Mouse (Mus musculus) c-Kit-positive CD71-negative TER-119-negative erythroid progenitor cells, embryonic 14.5 days (primary cell): ENCODE results near the gene Map3k12.

Source experiments
- DNase-seq: peaks from one replicate; pipeline ENCODE4 v3.0.0-alpha.2; 2013; ENCODE audit warnings: low read depth

Map3k12 gene

DNA sequence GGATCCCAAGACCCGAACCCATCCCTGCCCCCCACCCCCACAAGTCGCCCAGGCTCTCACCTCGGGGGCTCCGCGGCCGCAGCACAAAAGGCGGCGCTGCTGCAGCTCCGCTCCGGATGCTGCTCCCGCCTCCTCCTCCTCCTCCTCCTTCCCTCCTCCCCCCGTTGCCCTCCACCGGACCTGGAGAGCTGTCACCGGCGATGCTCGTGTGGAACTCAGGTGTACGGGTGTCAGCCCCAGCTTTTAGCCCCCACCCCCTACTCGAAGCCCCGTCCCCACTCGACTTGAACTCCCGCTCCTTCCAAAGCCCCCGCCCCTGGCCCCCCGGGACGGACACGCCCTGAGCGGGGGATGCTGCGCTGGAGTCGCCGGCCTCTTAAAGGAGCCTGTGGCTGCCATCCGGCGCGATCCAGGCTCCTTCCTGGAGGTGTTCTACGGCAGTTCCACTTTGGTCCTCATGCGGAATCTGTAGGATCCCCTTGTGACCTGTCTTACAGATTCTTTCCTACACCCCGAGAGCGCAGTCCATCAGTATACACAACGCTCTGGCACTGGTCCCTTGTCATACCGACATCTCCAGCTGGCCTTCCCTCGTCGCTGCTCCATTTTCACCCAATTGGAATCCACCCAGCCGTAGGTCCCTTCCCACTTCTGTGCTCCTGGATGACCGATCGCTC is at the start of gene Map3k12:
Gene Map3k12, minus strand, starts transcription at position 337 of the 677 bp plus-strand sequence.
- DNase-seq, result no peak

DNA sequence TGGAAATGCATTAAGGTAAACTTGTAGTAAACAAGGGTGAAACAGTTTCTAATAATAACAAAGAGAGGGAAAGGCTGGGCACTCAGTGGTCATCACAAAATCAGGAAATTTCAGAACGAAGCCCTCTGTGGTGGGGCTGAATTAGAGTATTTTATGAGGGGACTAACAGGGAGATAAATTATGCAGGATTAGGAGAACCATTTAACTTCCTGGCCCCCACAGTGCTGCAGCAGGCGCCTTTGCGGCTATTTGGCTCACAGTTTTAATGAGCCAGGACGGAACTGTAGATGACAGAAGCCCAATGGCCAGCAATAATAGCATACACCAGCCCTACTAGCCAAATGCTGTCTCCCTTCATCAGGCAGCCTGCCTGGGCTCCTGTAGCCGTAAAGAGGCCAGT is 46.8 kb upstream of the Map3k12 start:
- no peak for DNase-seq

DNA sequence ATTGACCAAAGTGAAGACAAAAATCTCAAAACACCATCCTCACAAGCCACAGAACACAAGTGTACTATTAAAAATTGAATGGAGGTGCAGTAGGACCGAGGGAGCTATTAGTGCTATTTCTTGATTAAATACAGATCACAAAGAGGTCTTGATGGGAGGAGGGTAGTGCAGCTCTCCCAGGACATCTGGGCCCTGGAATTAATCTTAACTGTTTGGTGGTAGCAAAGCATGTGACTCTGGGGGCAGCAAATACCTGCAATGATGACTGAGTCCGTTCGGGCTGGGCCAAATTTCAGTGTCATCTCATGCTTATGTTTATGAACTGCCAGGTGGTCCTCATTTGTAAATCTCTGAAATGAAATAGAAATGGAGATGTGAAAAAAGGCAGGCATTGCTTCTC is 46.2 kb upstream of the Map3k12 start:
- no peak for DNase-seq

DNA sequence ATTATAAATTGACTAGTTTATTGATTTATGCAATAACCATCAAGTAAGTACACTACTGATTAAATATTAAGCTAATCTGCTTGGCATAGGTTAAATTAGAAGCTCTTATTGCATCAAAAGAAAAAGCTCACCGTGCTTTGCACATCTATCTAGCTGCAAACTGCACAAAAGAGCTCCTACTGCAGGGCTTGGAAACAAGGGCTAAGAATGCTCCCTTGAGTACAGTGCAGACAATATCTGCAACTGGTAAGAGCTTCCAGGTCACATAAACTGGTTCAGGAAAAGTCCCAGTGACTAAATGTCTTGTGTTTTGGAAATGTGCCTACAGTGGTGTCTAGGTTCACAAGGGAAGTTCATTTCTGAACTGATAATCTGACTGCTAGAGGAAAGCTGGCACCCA is 45.6 kb upstream of the Map3k12 start:
- DNase-seq, result no peak

DNA sequence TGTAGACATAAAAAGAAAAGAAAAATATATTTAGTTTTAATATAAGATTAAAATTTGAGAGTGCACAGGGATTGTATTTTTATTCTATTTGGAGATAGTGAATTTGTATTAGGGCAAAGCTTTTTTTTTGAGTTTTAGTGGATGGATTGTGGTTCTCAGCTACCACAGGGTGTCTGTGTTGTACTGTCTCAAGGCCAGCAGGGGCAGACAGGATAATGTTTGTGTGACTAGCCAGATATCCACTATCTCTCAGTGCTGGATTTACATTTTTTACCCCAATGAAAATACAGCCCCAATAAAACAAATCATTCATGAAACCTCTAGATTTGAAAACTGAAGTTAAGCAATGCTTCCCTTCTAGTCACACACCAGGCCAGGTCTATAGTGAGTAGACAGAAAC is 40.7 kb upstream of the Map3k12 start:
- DNase-seq, result no peak

DNA sequence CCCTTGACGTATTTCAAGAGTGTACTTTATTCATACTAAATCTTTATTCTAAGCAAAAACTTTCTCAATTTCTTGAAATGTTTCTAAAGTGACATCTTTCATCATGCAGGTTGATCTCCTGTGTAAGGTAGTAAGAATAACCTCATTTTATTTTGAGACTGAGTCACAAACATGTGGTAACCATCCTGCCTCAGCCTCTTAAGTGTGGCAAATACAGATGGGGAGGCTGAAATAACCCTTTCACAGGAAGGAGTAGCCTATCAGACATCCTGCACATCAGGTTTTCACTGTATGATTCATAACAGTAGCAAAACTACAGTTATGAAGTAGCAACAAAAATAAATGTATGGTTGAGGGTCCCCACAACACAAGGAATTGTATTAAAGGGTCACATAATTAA is 38.7 kb upstream of the Map3k12 start:
- no peak for DNase-seq

DNA sequence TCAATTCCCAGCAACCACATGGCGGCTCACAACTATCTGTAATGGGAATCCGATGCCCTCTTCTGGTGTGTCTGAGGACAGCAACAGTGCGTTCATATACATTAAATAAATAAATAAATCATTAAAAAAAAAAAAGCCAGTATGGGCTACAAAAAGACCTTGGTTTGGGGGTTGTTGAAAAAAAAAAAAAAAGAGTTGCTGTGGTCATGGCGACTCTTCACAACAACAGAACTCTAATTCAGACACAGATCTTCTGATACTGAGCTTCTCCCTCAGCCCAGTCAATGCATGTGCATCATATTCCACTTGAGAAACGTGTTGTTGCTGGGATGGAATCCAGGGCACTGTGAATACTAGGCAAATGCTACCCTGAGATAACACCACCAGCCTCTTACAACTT is 35.7 kb upstream of the Map3k12 start:
- DNase-seq, result no peak

DNA sequence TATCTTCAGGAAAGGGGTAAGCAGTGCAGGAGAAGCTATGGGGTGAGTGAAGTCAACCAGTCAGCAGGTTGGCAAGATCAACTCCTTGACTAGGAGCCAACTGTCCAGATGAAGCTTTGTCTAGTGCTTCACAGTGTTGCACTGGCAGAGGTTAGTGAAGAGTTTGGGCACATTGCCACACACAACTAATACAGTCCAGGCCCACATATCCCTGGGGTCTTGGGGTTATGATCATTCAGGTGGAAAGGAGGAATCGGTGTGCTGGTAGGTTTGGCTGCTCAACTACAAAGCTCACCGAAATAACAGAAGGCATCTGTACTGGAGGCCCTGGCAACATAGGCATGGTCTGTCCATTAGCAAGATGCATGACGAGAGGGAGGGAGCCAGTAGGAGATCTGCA is 30.6 kb upstream of the Map3k12 start:
- DNase-seq, result no peak

DNA sequence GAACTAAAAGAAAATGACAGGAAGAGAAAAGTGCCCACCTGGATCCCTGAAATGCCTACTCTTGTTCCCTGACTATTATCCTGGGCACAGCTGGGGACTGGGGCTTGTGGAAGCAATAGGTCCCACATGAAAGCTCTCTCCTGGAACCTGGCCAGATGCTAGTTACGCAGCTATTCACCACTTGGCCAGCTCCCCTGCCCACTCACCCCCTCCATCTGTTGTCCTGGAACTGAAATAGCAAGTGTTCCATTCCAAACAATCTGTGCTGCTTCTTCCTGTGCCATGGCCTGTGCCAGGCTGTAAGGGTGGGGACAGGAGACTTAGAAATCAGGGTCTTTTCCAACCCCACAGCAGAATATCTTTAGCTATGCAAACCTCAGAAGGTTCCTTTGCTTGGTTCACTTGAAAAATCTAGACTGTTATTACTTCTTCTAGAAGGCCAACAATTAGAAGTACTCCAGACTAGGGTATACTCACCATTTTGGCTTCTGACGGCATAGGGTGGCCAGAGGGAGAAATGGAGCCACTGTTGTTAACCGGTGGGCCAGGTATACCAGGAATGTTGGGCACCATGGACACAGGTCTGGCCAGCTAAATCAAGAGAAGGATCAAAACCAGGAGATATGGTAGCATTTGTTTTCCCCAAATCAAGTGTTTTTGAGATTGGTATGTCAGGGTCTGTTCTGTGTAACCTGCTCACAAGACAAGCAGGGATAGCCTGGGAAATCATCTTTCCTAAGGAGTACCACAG is 30.0 kb upstream of the Map3k12 start:
- DNase-seq, result no peak

DNA sequence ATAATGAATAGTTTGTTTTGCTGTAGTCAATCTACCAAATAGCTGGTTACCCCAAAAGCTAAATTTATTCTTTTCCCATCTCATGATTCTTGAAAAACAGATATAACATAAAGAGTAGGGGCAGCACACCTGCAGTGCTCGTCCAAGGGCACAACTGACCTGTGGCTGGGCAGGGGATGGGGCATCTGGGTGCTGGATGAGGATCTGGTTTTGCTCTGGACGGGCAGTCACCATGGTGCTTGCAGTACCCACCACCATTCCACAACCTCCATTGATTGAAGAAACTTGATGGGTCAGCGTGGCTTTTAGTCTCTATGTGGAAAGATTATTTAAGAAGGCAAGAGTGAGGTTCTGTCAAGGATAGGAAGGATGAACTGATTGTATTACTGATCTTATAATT is 29.4 kb upstream of the Map3k12 start:
- DNase-seq, result no peak

DNA sequence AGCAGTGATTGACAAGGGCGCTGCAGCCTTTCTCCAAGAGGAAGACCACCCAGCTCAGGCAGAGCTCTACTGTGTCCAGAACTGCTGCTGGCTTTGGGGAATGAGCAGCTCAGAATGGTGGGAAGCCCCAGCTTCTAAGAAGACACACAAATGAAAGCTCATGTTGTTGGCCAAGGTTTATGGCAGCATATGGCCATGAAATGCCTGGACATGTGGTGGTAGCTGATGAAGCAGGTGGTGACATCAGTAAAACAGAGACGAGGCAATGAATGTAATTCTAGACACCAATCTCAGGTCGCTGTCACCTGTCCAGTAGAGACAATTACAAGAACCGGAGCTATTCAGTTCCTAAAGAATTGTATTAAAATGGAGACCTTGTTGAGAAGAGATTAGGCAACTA is 27.9 kb upstream of the Map3k12 start:
- DNase-seq, result no peak

DNA sequence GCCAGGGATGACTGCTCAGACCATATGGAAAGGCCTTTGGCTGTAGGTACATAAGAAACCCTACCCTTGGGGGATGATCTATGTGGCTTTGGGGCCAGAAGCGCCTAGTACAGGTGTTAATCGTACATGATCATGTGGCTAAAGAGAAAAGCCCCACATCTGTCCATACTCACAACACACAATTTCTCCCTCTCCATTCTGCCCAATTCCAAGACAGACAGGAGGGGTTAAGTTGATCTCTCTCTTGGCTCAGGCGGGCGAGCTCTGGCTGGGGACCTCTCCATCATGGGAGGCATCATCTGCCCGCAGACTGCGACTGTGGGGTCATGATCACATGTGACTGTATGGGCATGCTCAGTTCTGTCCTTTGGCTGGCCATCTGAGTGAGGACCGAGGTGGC is 17.1 kb upstream of the Map3k12 start:
- no peak for DNase-seq

DNA sequence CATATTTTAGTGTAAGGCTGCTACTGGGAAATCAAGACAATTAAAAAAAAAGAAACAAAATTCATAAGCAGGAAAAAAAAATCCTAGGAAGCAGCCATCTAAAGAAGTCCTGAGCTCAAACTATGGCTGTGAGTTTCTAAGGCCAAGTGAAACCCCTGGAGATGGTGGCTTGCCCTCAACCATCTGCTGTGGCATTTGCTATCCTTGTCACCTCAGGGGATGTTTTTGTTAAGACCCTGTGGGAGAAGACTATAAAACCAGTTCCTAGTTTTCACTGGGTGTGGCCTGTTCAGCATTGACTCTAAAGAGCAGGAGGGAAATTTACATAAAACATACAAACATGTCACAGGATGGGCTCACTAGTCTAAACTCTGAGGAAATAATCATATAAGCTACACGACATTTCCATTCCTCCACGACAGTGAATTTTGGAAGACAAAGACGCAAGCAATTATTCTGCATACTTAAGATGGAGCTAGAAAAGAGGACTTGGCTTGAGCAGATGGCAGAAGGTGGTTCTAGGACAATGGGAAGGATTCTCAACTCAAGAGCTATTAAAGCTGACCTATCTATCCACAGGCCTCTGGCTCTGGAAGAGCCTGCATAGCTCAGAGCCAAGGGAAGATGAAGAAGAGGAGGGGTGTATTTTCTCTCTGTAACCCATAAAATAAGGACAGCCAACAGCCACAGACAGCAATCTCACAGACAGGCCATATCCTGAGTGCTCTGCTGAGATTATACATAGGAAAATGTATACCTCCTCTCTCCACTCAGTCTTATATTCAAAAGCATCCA is 15.4 kb upstream of the Map3k12 start:
- DNase-seq, result no peak

DNA sequence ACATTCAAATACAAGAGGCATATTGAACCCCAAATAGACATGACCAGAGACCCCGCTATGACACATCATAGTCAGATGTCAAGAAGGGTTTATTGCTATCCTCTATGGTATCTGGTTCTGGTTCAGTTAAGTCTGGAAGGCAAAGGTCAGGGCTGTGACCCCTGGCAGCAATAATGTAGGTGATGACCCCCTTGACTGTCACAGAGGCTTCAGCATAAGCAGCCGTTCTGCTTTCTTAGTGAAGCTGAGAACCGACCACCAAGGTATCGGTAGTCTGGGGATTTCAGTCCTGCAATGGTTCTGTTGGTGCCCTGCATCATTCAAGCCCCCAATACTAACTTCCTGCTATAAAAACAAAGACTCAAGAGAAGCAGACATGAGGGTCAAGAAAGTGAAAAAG is 14.7 kb upstream of the Map3k12 start:
- DNase-seq, result no peak

DNA sequence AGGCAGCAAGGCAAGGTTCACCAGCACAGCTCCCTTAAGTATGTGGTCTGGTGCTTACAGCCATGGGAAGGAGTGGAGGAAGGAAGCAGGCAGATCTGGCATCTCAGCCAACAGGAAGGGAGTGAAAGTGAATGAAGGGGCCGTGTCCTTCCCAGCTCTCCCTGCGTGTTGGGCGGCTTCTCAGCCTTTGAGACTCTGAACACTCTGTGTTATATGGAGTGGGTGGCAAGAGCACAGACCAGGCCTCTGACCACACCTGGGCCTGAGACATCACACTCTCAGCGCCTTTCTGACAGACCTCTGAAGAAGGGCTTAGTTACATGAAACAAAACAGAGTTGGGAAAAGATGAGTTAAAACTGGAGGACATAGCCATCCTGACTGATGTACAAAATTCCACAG is 13.7 kb upstream of the Map3k12 start:
- no peak for DNase-seq

DNA sequence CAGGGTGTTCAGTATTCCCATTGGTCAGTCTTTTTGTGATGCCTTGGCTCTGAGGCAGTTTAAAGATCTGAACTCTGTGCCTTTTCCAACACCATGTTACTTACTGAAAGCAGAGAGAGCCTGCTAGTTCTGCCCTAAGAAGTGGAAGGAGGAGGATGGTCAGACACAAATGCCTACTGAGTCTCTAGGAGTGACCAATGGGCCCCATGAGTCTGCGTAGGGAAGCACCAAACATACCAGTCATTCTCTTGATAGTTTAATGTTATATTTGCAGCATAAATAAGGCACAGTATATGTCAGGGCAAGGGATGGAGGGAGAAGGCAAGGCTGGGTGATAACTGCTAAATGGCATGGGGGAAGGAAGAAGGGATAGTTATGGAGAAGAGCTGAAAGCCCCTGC is 11.5 kb upstream of the Map3k12 start:
- no peak for DNase-seq

DNA sequence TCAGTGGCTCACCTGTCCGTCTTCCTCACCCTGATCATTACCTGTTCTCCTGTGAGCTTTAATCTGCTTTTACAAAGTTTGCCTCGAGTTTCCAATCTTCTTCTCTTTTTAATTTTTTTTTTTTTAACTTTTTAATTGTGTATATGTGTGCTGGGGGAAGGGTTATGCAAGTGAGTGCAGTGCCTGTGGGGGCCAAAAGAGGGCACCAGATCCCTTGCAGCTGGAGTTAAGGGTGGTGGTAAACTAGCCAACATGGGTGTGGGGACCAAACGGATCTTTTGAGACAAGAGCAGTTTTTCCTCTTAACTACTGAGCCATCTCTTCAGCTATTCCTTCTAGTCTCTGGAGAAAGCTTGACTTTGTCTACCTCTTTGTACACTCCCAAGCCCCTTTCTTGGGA is 11.1 kb upstream of the Map3k12 start:
- DNase-seq, result no peak

DNA sequence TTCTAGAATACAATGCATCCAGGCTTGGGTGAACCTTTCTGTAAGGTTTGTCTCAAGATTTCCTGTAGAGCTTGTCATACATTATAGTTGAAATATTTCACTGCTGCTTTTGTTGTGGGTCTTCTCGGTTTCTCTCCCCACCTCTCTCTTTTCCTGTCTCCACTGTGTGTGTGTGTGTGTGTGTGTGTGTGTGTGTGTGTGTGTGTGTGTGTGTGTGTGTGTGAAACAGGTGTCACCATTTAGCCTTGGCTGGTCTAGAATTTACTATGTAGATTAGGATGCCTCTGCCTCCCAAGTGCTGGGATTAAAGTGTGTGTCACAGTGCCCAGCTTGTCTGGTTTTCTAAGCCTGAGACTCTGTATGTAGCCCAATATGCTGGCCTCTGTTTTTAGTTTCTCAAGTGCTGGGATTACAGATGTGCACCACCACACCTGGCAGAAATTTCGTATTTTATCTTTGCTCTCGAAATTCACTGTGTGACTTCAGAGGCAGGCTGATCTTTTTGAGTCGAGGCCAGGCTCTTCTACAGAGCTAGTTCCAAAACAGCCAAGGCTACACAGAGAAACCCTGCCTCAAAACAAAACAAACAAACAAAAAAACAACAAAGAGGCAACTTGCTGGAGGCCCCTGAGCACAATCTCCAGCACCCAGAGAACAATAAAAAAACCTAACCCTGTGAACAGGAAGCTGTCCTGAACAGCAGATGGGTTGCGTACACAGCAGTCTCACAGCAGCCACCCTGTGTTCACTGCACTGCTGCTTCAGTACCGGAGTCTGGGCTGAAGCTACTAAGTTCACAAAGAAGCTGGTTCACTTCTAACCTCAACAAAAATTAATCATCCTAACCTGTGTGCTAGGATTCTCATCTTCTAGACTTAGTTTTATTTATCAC is 9.5 kb upstream of the Map3k12 start:
- no peak for DNase-seq

DNA sequence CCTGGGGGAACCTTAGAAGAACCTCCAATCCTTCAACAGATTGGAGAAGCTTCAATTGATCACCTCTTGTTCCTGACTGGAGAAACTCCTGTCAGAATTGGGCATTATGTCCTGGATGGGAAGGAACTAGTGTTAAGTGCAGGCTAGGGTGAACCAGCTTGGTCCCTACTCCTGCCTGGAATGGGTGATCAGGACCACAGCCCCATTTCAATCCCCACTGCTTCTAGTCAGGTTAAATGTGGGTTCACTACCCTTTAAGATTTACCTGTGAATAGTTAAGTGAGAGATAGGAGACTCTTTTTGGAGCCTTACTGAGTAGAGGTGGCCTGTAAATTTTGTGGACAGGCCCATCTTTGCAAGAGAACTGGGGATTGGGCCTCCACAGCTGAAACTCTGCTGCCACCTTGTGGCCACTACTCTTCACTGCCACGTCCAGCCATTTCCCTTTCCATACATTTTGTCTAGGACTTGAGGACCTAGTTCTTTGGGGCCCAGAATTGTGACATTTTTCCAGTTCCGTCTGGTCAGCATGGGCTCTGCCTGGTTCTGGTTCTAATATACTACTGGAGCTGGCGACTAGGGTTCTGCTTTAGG is 8.1 kb upstream of the Map3k12 start, which contains the start of gene Npff:
Gene Npff, minus strand, starts transcription at position 51 of the 594 bp plus-strand sequence.
- peak; percentile 75 for DNase-seq

DNA sequence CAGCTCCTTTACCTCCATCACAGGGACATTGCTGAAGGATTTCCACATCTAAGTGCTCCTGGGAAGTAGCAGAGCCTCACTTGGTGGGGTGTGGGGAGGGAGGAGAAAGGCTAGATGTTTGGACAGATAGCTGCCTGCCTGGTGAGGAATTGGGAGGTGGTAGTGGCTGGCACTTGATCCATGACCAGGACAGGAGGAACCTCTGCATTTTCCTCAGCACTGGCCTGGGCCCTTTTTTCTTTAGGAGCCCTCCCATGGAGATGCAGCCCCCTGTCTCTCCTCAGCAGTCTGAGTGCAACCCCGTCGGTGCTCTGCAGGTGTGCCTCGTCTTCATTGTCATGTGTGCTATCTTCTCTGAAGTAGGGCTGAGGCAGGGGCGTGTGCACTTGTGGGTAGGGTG is 4.6 kb upstream of the Map3k12 start:
- DNase-seq, result no peak

DNA sequence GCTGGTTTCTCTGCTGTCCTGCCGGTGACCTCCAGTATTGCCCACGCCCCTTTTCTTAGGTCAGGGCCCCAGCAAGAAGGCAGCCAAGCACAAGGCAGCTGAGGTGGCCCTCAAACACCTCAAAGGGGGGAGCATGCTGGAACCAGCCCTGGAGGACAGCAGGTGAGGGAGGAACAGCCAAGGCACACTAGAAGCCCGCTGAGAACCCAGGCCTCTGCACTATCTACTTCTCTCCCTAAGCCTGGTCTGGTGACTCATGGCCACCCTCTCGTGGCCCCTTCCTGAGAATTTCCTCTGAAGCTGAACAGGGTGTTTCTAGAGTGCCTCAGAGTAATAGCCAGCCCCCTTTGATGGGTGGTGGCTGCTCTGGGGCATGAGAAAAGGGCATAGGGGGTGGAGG is 3.6 kb upstream of the Map3k12 start:
- DNase-seq, result no peak
